ENCODE assay signal across 17 mouse cellular contexts in genomic region chr2:157500364-157500763, GRCm38 (mm10). TPM values are rescaled to one million over a fixed set of nuclear protein-coding genes. Genes with fewer than 3 reads are reported as not detected.
DNase-seq lines count a peak whose midpoint lies in the region; ATAC-seq and TF ChIP-seq lines count a peak whose summit lies in the region.
"Had no signal": no experiment of that assay in that cellular context is flagged by ENCODE, and none has a peak within 500 bp of the region (broad histone marks: within the 10 kb centered on the region; RNA-seq: fewer than 3 reads in every experiment).

No protein-coding gene starts in this region.

- TF ChIP-seq POLR2A in liver, adult 2 months (IDR thresholded peaks at IDR 0.05; ENCODE audit: extremely low read depth, insufficient read depth, low read length): no peak
- TF ChIP-seq POLR2A in small intestine, adult 2 months (IDR thresholded peaks at IDR 0.05; ENCODE audit: low read depth, low read length): no peak

- H3K27me3 ChIP-seq in liver, adult 2 months (ENCODE audit: control insufficient read depth, insufficient read depth, low read length): no peaks in the 10 kb centered on the region
- no peaks in the 10 kb centered on the region for H3K27me3 ChIP-seq in liver, embryonic 11.5 days (replicated peaks; ENCODE audit: control insufficient read depth, insufficient read depth, low read length)
- no peaks in the 10 kb centered on the region for H3K27me3 ChIP-seq in liver, postnatal 0 days (ENCODE audit: insufficient read depth, low read length)
- H3K27me3 ChIP-seq in small intestine, adult 2 months (ENCODE audit: control insufficient read depth, insufficient read depth, low read length): no peaks in the 10 kb centered on the region
- H3K27me3 ChIP-seq: kidney, embryonic 15.5 days; limb, embryonic 12.5 days; midbrain, embryonic 13.5 days; Patski had no signal

- no peak overlapping the region for H3K27ac ChIP-seq in liver, adult 2 months (replicated peaks; ENCODE audit: insufficient read depth, low read depth, low read length)
- H3K27ac ChIP-seq in liver, embryonic 11.5 days (ENCODE audit: low read depth, low read length): no peak overlapping the region
- H3K27ac ChIP-seq in liver, postnatal 0 days (ENCODE audit: low read depth): no peak overlapping the region
- H3K27ac ChIP-seq in small intestine, adult 2 months (ENCODE audit: insufficient read depth, low read depth, low read length): peak overlapping the region; percentile 93
- H3K27ac ChIP-seq: kidney, embryonic 15.5 days; limb, embryonic 12.5 days; lung, embryonic 15.5 days; midbrain, embryonic 13.5 days had no signal

- no peak overlapping the region for H3K9ac ChIP-seq in liver, adult 2 months (ENCODE audit: low read depth, low read length)
- H3K9ac ChIP-seq in liver, embryonic 11.5 days (ENCODE audit: low read depth, low read length): no peak overlapping the region
- no peak overlapping the region for H3K9ac ChIP-seq in liver, postnatal 0 days (replicated peaks)
- H3K9ac ChIP-seq: kidney, embryonic 15.5 days; limb, embryonic 12.5 days; lung, embryonic 15.5 days; midbrain, embryonic 13.5 days had no signal

- peak; percentile 17 for DNase-seq in liver, adult 2 months (ENCODE audit: extremely low read depth, low read depth, low spot score)
- no peak for DNase-seq in liver, embryonic 11.5 days (ENCODE audit: low spot score)
- DNase-seq in MEL-GATA-1-ER (ENCODE audit: extremely low read depth, low read depth): peak; percentile 41
- DNase-seq in liver, postnatal 0 days: peak; percentile 36
- DNase-seq in heart, postnatal 4 days: no peak
- DNase-seq in left cerebral cortex, postnatal 10 days (ENCODE audit: extremely low spot score in 1 of 2, low spot score in 2 of 2): no peak
- DNase-seq: cerebellum, postnatal 25 days; gastrocnemius, postnatal 14 days; heart, postnatal 36 days; right cerebral cortex, postnatal 14 days had no signal

- 0 out of 2 replicates have a peak, but pooled peaks cover 1% of the 10 kb centered on the region for H3K4me1 ChIP-seq in liver, adult 2 months (ENCODE audit: control insufficient read depth, insufficient read depth, low read length)
- H3K4me1 ChIP-seq in liver, embryonic 11.5 days (replicated peaks; ENCODE audit: control insufficient read depth, insufficient read depth, low read length): no peaks in the 10 kb centered on the region
- no peaks in the 10 kb centered on the region for H3K4me1 ChIP-seq in liver, postnatal 0 days (ENCODE audit: insufficient read depth)
- H3K4me1 ChIP-seq in small intestine, adult 2 months (ENCODE audit: control insufficient read depth, insufficient read depth, insufficient read length, low read length): peaks cover 5% of the 10 kb centered on the region; the same call in 1 of the 2 replicates
- H3K4me1 ChIP-seq: lung, embryonic 15.5 days had no signal

- no peak overlapping the region for H3K4me2 ChIP-seq in liver, embryonic 11.5 days
- no peak overlapping the region for H3K4me2 ChIP-seq in liver, postnatal 0 days (ENCODE audit: low read depth, low read length)
- H3K4me2 ChIP-seq: heart, embryonic 11.5 days; kidney, embryonic 15.5 days; limb, embryonic 12.5 days; lung, embryonic 15.5 days; midbrain, embryonic 13.5 days had no signal

- no peaks in the 10 kb centered on the region for H3K9me3 ChIP-seq in liver, embryonic 11.5 days (ENCODE audit: control insufficient read depth, low read length)
- H3K9me3 ChIP-seq in liver, postnatal 0 days (ENCODE audit: low read length): no peaks in the 10 kb centered on the region
- H3K9me3 ChIP-seq: kidney, embryonic 15.5 days; limb, embryonic 12.5 days; lung, embryonic 15.5 days; midbrain, embryonic 13.5 days had no signal

- H3K36me3 ChIP-seq in liver, adult 2 months (ENCODE audit: control insufficient read depth, insufficient read depth, low read length): no peaks in the 10 kb centered on the region
- no peaks in the 10 kb centered on the region for H3K36me3 ChIP-seq in liver, embryonic 11.5 days (ENCODE audit: control insufficient read depth, insufficient read depth, low read length)
- no peaks in the 10 kb centered on the region for H3K36me3 ChIP-seq in liver, postnatal 0 days (replicated peaks; ENCODE audit: insufficient read depth, low read length)
- H3K36me3 ChIP-seq in small intestine, adult 2 months (ENCODE audit: control insufficient read depth, insufficient read depth, low read length): no peaks in the 10 kb centered on the region
- H3K36me3 ChIP-seq: kidney, embryonic 15.5 days; limb, embryonic 12.5 days; lung, embryonic 15.5 days; midbrain, embryonic 13.5 days had no signal

- intact Hi-C loops in left cerebral cortex, postnatal 10 days (cut with DNase I): no loop called here

- H3K79me2 ChIP-seq in liver, adult 2 months (ENCODE audit: control insufficient read depth, insufficient read depth, low read length): no peaks in the 10 kb centered on the region

- no peak for ATAC-seq in liver, embryonic 11.5 days (replicated peaks; ENCODE audit: low FRiP score)
- peak; percentile 54; the same call in 1 of the 2 replicates for ATAC-seq in liver, postnatal 0 days
- ATAC-seq: midbrain, embryonic 13.5 days; Patski had no signal

- TF ChIP-seq EP300 in liver, postnatal 0 days (IDR thresholded peaks at IDR 0.05; ENCODE audit: low read depth): no peak

- no peak for TF ChIP-seq CTCF in liver, adult 2 months (IDR thresholded peaks at IDR 0.05; ENCODE audit: low read depth, low read length)
- no peak for TF ChIP-seq CTCF in liver, postnatal 0 days (IDR thresholded peaks at IDR 0.05; ENCODE audit: low read depth)
- TF ChIP-seq CTCF in small intestine, adult 2 months (IDR thresholded peaks at IDR 0.05; ENCODE audit: extremely low read depth, insufficient read length, insufficient replicate concordance, low read depth, low read length): no peak

- no peak overlapping the region for H3K4me3 ChIP-seq in liver, adult 2 months (ENCODE audit: insufficient read depth, low read depth, low read length)
- H3K4me3 ChIP-seq in liver, embryonic 11.5 days (ENCODE audit: low read depth, low read length): no peak overlapping the region
- H3K4me3 ChIP-seq in liver, postnatal 0 days (ENCODE audit: low read depth, low read length): no peak overlapping the region
- H3K4me3 ChIP-seq in small intestine, adult 2 months (ENCODE audit: low read depth, low read length): peak overlapping the region; percentile 54
- H3K4me3 ChIP-seq: kidney, embryonic 15.5 days; limb, embryonic 12.5 days; lung, embryonic 15.5 days; midbrain, embryonic 13.5 days had no signal

- 70% methylated on average over 2 of the region's 2 CpGs for WGBS in liver, adult 2 months
- 37% methylated on average over 2 of the region's 2 CpGs for WGBS in liver, embryonic 11.5 days
- WGBS in liver, postnatal 0 days (ENCODE audit: insufficient replicate concordance): 21% methylated on average over 2 of the region's 2 CpGs
- 34% methylated on average over 2 of the region's 2 CpGs for WGBS in small intestine, adult 2 months

RNA-seq across cellular contexts. Expression of gene Nnat, which starts 59.5 kb away (rescaled TPM):
- 0.34 TPM in 1 of 2 replicates, not detected in the other for total RNA-seq in liver, adult 2 months (2014; rRNA removed)
- 0.24 TPM in 1 of 2 replicates, not detected in the other for polyA plus RNA-seq in liver, adult 2 months (2012; rRNA removed)
- 143 and 171 TPM in 2 replicates for polyA plus RNA-seq in liver, embryonic 11.5 days (2014; fragmentation: Nextera tagmentation; extraction: Ambion mirVana)
- 6.2 and 6.6 TPM in 2 replicates for polyA plus RNA-seq in liver, postnatal 0 days (2015; fragmentation: Nextera tagmentation; extraction: Ambion mirVana)
- polyA plus RNA-seq in small intestine, adult 2 months (2012; rRNA removed): 5.2 and 9.5 TPM in 2 replicates
- total RNA-seq in heart, postnatal 4 days (2021): 10 to 100 TPM in 1 of 2 experiments, 1 to 10 TPM in 1; 8.9 to 13.2 TPM
- total RNA-seq in left cerebral cortex, postnatal 10 days (2021): 100 to 1,000 TPM; 562 to 692 TPM

Comparison
In these comparisons a context has a peak if more than half of its experiments do, and no peak if none do; other contexts are left out.
1. DNase-seq: peak in liver, adult 2 months (single experiment), MEL-GATA-1-ER (single experiment) and liver, postnatal 0 days (single experiment); none in liver, embryonic 11.5 days (single experiment), heart, postnatal 4 days (single experiment) and left cerebral cortex, postnatal 10 days (0 of 2).
2. RNA of gene Nnat, which starts 59.5 kb away (polyA plus RNA-seq): 143 to 171 TPM in liver, embryonic 11.5 days; 5.2 to 9.5 TPM in small intestine, adult 2 months, 6.2 to 6.6 TPM in liver, postnatal 0 days and 0.24 TPM in liver, adult 2 months; every median in the first group is over 10 times any median in the second.